Comparison of ENCODE assay signal across 8 mouse cellular contexts in genomic region chr13:111807105-111807595, GRCm38 (mm10). TPM values are rescaled to one million over a fixed set of nuclear protein-coding genes. Genes with fewer than 3 reads are reported as not detected.
DNase-seq lines count a peak whose midpoint lies in the region; ATAC-seq and TF ChIP-seq lines count a peak whose summit lies in the region.

No protein-coding gene starts in this region.

- H3K9ac ChIP-seq in neural tube, embryonic 13.5 days, result peak overlapping the region; percentile 88

- H3K4me3 ChIP-seq in E14TG2a.4 (replicated peaks; ENCODE audit: low read length), result peak overlapping the region; percentile 91
- H3K4me3 ChIP-seq in forebrain, embryonic 10.5 days, result peak overlapping the region; percentile 97
- H3K4me3 ChIP-seq in limb, embryonic 10.5 days, result peak overlapping the region; percentile 86
- H3K4me3 ChIP-seq in neural tube, embryonic 13.5 days, result peak overlapping the region; percentile 86

- peaks cover 56% of the 10 kb centered on the region for H3K4me1 ChIP-seq in E14TG2a.4 (replicated peaks; ENCODE audit: low read depth, low read length)
- H3K4me1 ChIP-seq in forebrain, embryonic 10.5 days, result peaks cover 58% of the 10 kb centered on the region
- H3K4me1 ChIP-seq in limb, embryonic 10.5 days, result peaks cover 59% of the 10 kb centered on the region
- peaks cover 46% of the 10 kb centered on the region for H3K4me1 ChIP-seq in neural tube, embryonic 13.5 days (replicated peaks)

- no peak for ATAC-seq in neural tube, embryonic 13.5 days (ENCODE audit: low read depth)
- ATAC-seq in erythroid progenitor cell, adult 5-6 weeks (replicated peaks; ENCODE audit: low FRiP score, poor library complexity, severe bottlenecking), result no peak

- no peaks in the 10 kb centered on the region; the same call in 1 of the 2 replicates for H3K27me3 ChIP-seq in E14TG2a.4 (ENCODE audit: insufficient read depth, low read length)
- peaks cover 18% of the 10 kb centered on the region for H3K27me3 ChIP-seq in forebrain, embryonic 10.5 days (ENCODE audit: poor library complexity, severe bottlenecking)
- H3K27me3 ChIP-seq in limb, embryonic 10.5 days (ENCODE audit: low read depth, poor library complexity, severe bottlenecking), result peaks cover 18% of the 10 kb centered on the region
- 0 out of 2 replicates have a peak, but pooled peaks cover 7% of the 10 kb centered on the region for H3K27me3 ChIP-seq in neural tube, embryonic 13.5 days

- peak; percentile 94 for DNase-seq in heart, adult 11 months
- DNase-seq in heart, postnatal 14 days, result no peak
- no peak for DNase-seq in forebrain, embryonic 10.5 days (ENCODE audit: extremely low spot score, low spot score)
- DNase-seq in limb, embryonic 10.5 days (ENCODE audit: low spot score), result peak; percentile 34
- no peak for DNase-seq in left cerebral cortex, adult 18-20 months (ENCODE audit: low spot score in 2 of 2)

- H3K9me3 ChIP-seq in E14TG2a.4 (ENCODE audit: low read length), result no peaks in the 10 kb centered on the region
- no peaks in the 10 kb centered on the region for H3K9me3 ChIP-seq in forebrain, embryonic 10.5 days
- H3K9me3 ChIP-seq in limb, embryonic 10.5 days (replicated peaks), result no peaks in the 10 kb centered on the region
- no peaks in the 10 kb centered on the region for H3K9me3 ChIP-seq in neural tube, embryonic 13.5 days

- H3K4me2 ChIP-seq in neural tube, embryonic 13.5 days, result peak overlapping the region; percentile 90

- H3K36me3 ChIP-seq in E14TG2a.4 (ENCODE audit: insufficient read depth, low read length), result no peaks in the 10 kb centered on the region
- H3K36me3 ChIP-seq in forebrain, embryonic 10.5 days (replicated peaks), result no peaks in the 10 kb centered on the region
- H3K36me3 ChIP-seq in limb, embryonic 10.5 days, result no peaks in the 10 kb centered on the region
- no peaks in the 10 kb centered on the region for H3K36me3 ChIP-seq in neural tube, embryonic 13.5 days

- intact Hi-C loops in heart, postnatal 14 days (cut with DNase I), result loop anchor here (5.0 kb wide), 1 partner anchor 390 kb away; no protein-coding TSS in a partner anchor

- no peak for TF ChIP-seq CTCF in E14TG2a.4 (conservative IDR thresholded peaks at IDR 0.05; ENCODE audit: low read length)

- peak overlapping the region; percentile 97 for H3K27ac ChIP-seq in forebrain, embryonic 10.5 days
- H3K27ac ChIP-seq in limb, embryonic 10.5 days, result no peak overlapping the region
- no peak overlapping the region for H3K27ac ChIP-seq in neural tube, embryonic 13.5 days (replicated peaks)

- 0% methylated on average over 11 of the region's 11 CpGs for WGBS in forebrain, embryonic 10.5 days
- WGBS in limb, embryonic 10.5 days, result under 1% methylated on average over 11 of the region's 11 CpGs
- WGBS in neural tube, embryonic 13.5 days, result under 1% methylated on average over 11 of the region's 11 CpGs

RNA-seq across cellular contexts. Expression of gene Map3k1, which starts 1.6 kb away (rescaled TPM):
- 10 to 100 TPM; 27.8 to 30.0 TPM for total RNA-seq in heart, postnatal 14 days (2021)
- polyA plus RNA-seq in forebrain, embryonic 10.5 days (2016; fragmentation: Nextera tagmentation; extraction: Ambion mirVana), result 13.4 and 13.9 TPM in 2 replicates
- 14.9 and 15.6 TPM in 2 replicates for polyA plus RNA-seq in limb, embryonic 10.5 days (2016; fragmentation: Nextera tagmentation; extraction: Ambion mirVana)
- 12.2 and 14.3 TPM in 2 replicates for polyA plus RNA-seq in neural tube, embryonic 13.5 days (2015; fragmentation: Nextera tagmentation; extraction: Ambion mirVana)
- 75.0 and 104 TPM in 2 replicates for total RNA-seq in erythroid progenitor cell, adult 5-6 weeks (2015; ENCODE audit: low replicate concordance)
- 124 and 167 TPM in 2 replicates for total RNA-seq in erythroid progenitor cell, adult 5-6 weeks (2017; ENCODE audit: low replicate concordance)
- 10 to 100 TPM in 1 of 2 experiments, 1 to 10 TPM in 1; 9.0 to 10.7 TPM for total RNA-seq in left cerebral cortex, adult 18-20 months (2021)

Comparison
In these comparisons a context has a peak if more than half of its experiments do, and no peak if none do; other contexts are left out.
1. DNase-seq: peak in heart, adult 11 months (single experiment) and limb, embryonic 10.5 days (single experiment); none in heart, postnatal 14 days (0 of 2), forebrain, embryonic 10.5 days (single experiment) and left cerebral cortex, adult 18-20 months (0 of 2).
2. Peak in every context shown above with its lines, with median percentiles within 50 percentile points of each other: H3K4me3 ChIP-seq.